Mouse (Mus musculus) adipocyte (in vitro differentiated cells): ENCODE measurements around the gene Defb39.

ENCODE experiments used
- DNase-seq: peaks from one replicate; pipeline ENCODE4 v3.0.0-alpha.2; 2016; ENCODE audit warnings: low spot score

Defb39 gene

DNA sequence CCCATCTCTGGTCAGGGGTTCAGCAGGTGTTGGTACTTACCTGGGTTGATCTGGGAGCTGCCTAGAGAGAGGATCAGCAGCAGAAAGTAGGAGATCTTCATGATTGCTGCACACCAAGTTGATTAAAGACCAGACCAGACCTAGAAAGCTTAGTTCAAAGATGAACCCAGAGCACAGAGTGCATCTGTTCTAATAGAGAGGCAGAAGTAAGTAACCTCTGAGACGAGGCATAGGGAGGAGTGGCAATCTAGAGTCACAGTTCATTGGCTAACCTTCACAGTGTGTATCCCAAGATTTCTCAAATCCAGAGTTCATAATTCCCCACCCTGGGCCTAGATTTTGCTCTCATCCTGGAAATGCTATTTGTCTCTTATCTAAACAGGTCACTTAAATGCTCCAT is at the start of gene Defb39:
Gene Defb39, minus strand, starts transcription at position 101 of the 400 bp plus-strand sequence.
- DNase-seq = no peak

DNA sequence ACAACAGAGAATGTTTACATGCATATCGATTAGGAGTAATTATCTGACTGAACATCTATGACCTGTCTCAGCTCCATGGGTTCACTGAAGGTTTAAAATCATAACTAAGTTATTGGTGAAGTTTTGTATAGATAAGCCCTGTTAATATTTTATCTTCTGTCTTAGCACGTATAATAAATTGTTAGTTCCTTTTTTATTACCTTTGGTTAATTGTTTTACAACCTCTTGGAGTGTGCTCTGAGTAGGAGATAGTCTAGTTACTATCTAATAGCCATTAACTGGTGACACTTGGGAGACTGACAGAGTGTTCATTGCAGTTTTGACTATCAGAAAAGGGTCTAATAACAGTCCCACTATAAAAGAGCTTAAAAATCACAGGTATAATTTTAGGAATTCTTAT is 1.4 kb upstream of the Defb39 start:
- DNase-seq = no peak

DNA sequence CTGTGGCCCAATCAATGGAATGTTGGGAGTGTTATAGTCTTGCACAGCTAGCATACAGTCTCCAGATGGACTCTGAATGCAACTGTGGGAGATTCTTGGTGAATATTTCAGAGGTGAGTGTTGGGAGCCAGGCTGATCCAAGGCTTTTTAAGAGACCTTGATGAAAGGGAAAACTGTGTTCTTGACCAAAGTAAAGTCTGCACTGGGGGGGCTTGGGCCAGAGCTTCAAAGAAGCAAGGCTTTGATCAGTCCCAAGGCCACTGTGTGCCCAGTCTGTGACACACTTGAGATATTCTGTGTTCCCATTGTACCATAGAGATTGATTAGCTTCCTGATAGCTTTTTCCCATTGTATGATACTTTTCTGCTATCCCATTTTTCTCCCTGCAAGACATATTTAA is 1.7 kb downstream of the Defb39 start:
- no peak for DNase-seq

DNA sequence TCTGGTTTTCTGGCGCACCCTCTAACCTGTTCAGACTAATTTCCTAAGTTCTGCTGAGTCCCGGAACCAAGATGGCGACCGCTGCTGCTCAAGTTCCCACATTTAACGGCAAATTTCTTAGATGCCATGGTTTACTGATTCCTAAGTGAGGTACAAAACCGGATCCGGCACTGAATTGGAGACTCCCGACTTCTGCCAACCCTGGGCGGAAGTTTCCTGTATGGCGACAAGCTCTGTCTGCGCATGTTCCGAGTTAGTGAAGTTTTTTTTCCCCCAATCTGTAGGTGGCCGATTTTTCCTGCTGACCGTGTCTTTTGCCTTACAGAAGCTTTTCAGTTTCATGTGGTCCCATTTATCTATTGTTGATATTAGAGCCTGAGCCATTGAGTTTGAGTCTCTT is 19.4 kb downstream of the Defb39 start:
- no peak for DNase-seq

DNA sequence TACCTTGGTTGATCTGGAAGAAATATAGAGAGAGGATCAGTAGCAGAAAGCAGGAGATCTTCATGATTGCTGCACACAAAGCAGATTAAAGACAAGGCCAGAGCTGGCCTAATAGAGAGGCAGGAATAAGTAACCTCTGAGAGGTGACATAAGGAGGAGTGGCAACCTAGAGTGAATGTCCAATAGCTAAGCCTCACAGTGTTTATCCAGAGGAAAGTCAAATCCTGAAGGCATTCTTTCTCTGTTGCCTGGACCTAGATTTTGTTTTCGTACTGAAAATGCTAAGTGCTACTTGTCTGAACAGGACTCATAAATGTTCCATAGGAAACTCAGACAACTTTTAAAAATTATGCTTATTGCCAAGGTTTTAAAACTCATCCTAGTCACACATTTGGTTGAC is 38.1 kb downstream of the Defb39 start, which contains the start of gene Defb38:
Gene Defb38, minus strand, starts transcription at position 101 of the 400 bp plus-strand sequence.
- no peak for DNase-seq
